Mouse (Mus musculus): ENCODE measurements around the gene Wbp11. TPM values are rescaled to one million over a fixed set of nuclear protein-coding genes. Genes with fewer than 3 reads are reported as not detected.

Wbp11 gene
- polyA plus RNA-seq, 1 experiment: 164 TPM

- Histone ChIP-seq H3K27ac (ENCODE audit: insufficient read depth, low read length) (no peak overlapping the region), H3K4me1 (ENCODE audit: control insufficient read depth, insufficient read depth, low read length) (no peaks in the 10 kb centered on the region), H3K36me3 (ENCODE audit: control insufficient read depth, insufficient read depth, low read length, poor library complexity, severe bottlenecking) (no peaks in the 10 kb centered on the region), H3K27me3 (ENCODE audit: control insufficient read depth, insufficient read depth, low read length, poor library complexity, severe bottlenecking) (no peaks in the 10 kb centered on the region), H3K9me3 (replicated peaks; ENCODE audit: control insufficient read depth, insufficient read depth, low read length, poor library complexity, severe bottlenecking) (no peaks in the 10 kb centered on the region), H3K4me3 (ENCODE audit: low read depth, low read length) (no peak overlapping the region), H3K9ac (ENCODE audit: low read depth, poor library complexity, severe bottlenecking) (no peak overlapping the region)
- TF ChIP-seq EP300 (IDR thresholded peaks at IDR 0.05; ENCODE audit: insufficient read depth, low read depth, low read length) (no peak), POLR2A (IDR thresholded peaks at IDR 0.05; ENCODE audit: insufficient read depth, low read length) (no peak), CTCF (IDR thresholded peaks at IDR 0.05; ENCODE audit: low read depth, low read length) (no peak)
Measured at GRCm38 (mm10) chr6:136831712-136832111, 3.7 kb upstream of the Wbp11 start.

GRCm38 (mm10) chr6:136828681-136829080 is 648 bp upstream of the Wbp11 start:
- peak overlapping the region; percentile 65 for H3K4me3 ChIP-seq (ENCODE audit: low read depth, low read length)
- no peak for TF ChIP-seq EP300 (IDR thresholded peaks at IDR 0.05; ENCODE audit: insufficient read depth, low read depth, low read length)
- TF ChIP-seq POLR2A (IDR thresholded peaks at IDR 0.05; ENCODE audit: insufficient read depth, low read length): no peak
- TF ChIP-seq CTCF (IDR thresholded peaks at IDR 0.05; ENCODE audit: low read depth, low read length): no peak
- H3K27me3 ChIP-seq (ENCODE audit: control insufficient read depth, insufficient read depth, low read length, poor library complexity, severe bottlenecking): no peaks in the 10 kb centered on the region
- no peaks in the 10 kb centered on the region for H3K9me3 ChIP-seq (replicated peaks; ENCODE audit: control insufficient read depth, insufficient read depth, low read length, poor library complexity, severe bottlenecking)
- H3K9ac ChIP-seq (ENCODE audit: low read depth, poor library complexity, severe bottlenecking): peak overlapping the region; percentile 78
- H3K4me1 ChIP-seq (ENCODE audit: control insufficient read depth, insufficient read depth, low read length): no peaks in the 10 kb centered on the region
- H3K36me3 ChIP-seq (ENCODE audit: control insufficient read depth, insufficient read depth, low read length, poor library complexity, severe bottlenecking): peaks cover 21% of the 10 kb centered on the region
- no peak overlapping the region for H3K27ac ChIP-seq (ENCODE audit: insufficient read depth, low read length)

GRCm38 (mm10) chr6:136827516-136827880 is 535 bp downstream of the Wbp11 start, which contains the start of gene BC049715:
Gene BC049715 (plus strand): TSS chr6:136827626.
- Histone ChIP-seq H3K9me3 (replicated peaks; ENCODE audit: control insufficient read depth, insufficient read depth, low read length, poor library complexity, severe bottlenecking) (no peaks in the 10 kb centered on the region), H3K27me3 (ENCODE audit: control insufficient read depth, insufficient read depth, low read length, poor library complexity, severe bottlenecking) (no peaks in the 10 kb centered on the region), H3K36me3 (ENCODE audit: control insufficient read depth, insufficient read depth, low read length, poor library complexity, severe bottlenecking) (peaks cover 29% of the 10 kb centered on the region), H3K27ac (ENCODE audit: insufficient read depth, low read length) (peak within 1 kb of the TSS; percentile 51; the same call in 1 of the 2 replicates), H3K9ac (ENCODE audit: low read depth, poor library complexity, severe bottlenecking) (peak within 1 kb of the TSS; percentile 98), H3K4me3 (ENCODE audit: low read depth, low read length) (peak within 1 kb of the TSS; percentile 99), H3K4me1 (ENCODE audit: control insufficient read depth, insufficient read depth, low read length) (no peaks in the 10 kb centered on the region)
- no peak for TF ChIP-seq EP300 (IDR thresholded peaks at IDR 0.05; ENCODE audit: insufficient read depth, low read depth, low read length)
- TF ChIP-seq POLR2A (IDR thresholded peaks at IDR 0.05; ENCODE audit: insufficient read depth, low read length): no peak
- TF ChIP-seq CTCF (IDR thresholded peaks at IDR 0.05; ENCODE audit: low read depth, low read length): no peak

GRCm38 (mm10) chr6:136827116-136827515 is 917 bp downstream of the Wbp11 start:
- Histone ChIP-seq H3K27me3 (ENCODE audit: control insufficient read depth, insufficient read depth, low read length, poor library complexity, severe bottlenecking) (no peaks in the 10 kb centered on the region), H3K9ac (ENCODE audit: low read depth, poor library complexity, severe bottlenecking) (peak overlapping the region; percentile 98), H3K4me3 (ENCODE audit: low read depth, low read length) (peak overlapping the region; percentile 99), H3K27ac (ENCODE audit: insufficient read depth, low read length) (0 out of 2 replicates have a peak overlapping the region, but pooled peaks have one; percentile 51), H3K4me1 (ENCODE audit: control insufficient read depth, insufficient read depth, low read length) (no peaks in the 10 kb centered on the region), H3K9me3 (replicated peaks; ENCODE audit: control insufficient read depth, insufficient read depth, low read length, poor library complexity, severe bottlenecking) (no peaks in the 10 kb centered on the region), H3K36me3 (ENCODE audit: control insufficient read depth, insufficient read depth, low read length, poor library complexity, severe bottlenecking) (peaks cover 31% of the 10 kb centered on the region)
- TF ChIP-seq EP300 (IDR thresholded peaks at IDR 0.05; ENCODE audit: insufficient read depth, low read depth, low read length) (no peak), CTCF (IDR thresholded peaks at IDR 0.05; ENCODE audit: low read depth, low read length) (no peak), POLR2A (IDR thresholded peaks at IDR 0.05; ENCODE audit: insufficient read depth, low read length) (no peak)

GRCm38 (mm10) chr6:136824987-136825386 is 3.0 kb downstream of the Wbp11 start:
- no peaks in the 10 kb centered on the region for H3K9me3 ChIP-seq (replicated peaks; ENCODE audit: control insufficient read depth, insufficient read depth, low read length, poor library complexity, severe bottlenecking)
- H3K27me3 ChIP-seq (ENCODE audit: control insufficient read depth, insufficient read depth, low read length, poor library complexity, severe bottlenecking): no peaks in the 10 kb centered on the region
- no peak for TF ChIP-seq POLR2A (IDR thresholded peaks at IDR 0.05; ENCODE audit: insufficient read depth, low read length)
- H3K4me3 ChIP-seq (ENCODE audit: low read depth, low read length): no peak overlapping the region
- no peak overlapping the region for H3K9ac ChIP-seq (ENCODE audit: low read depth, poor library complexity, severe bottlenecking)
- H3K4me1 ChIP-seq (ENCODE audit: control insufficient read depth, insufficient read depth, low read length): no peaks in the 10 kb centered on the region
- H3K36me3 ChIP-seq (ENCODE audit: control insufficient read depth, insufficient read depth, low read length, poor library complexity, severe bottlenecking): peaks cover 52% of the 10 kb centered on the region
- H3K27ac ChIP-seq (ENCODE audit: insufficient read depth, low read length): no peak overlapping the region

GRCm38 (mm10) chr6:136821086-136821485 is 6.9 kb downstream of the Wbp11 start:
- Histone ChIP-seq H3K36me3 (ENCODE audit: control insufficient read depth, insufficient read depth, low read length, poor library complexity, severe bottlenecking) (peaks cover 86% of the 10 kb centered on the region), H3K4me3 (ENCODE audit: low read depth, low read length) (no peak overlapping the region), H3K27ac (ENCODE audit: insufficient read depth, low read length) (no peak overlapping the region)

More at GRCm38 (mm10) chr6:136821086-136821485, 6.9 kb downstream of the Wbp11 start:
- Histone ChIP-seq H3K4me1 (ENCODE audit: control insufficient read depth, insufficient read depth, low read length) (no peaks in the 10 kb centered on the region), H3K27me3 (ENCODE audit: control insufficient read depth, insufficient read depth, low read length, poor library complexity, severe bottlenecking) (no peaks in the 10 kb centered on the region), H3K9ac (ENCODE audit: low read depth, poor library complexity, severe bottlenecking) (no peak overlapping the region), H3K9me3 (replicated peaks; ENCODE audit: control insufficient read depth, insufficient read depth, low read length, poor library complexity, severe bottlenecking) (no peaks in the 10 kb centered on the region)
- no peak for TF ChIP-seq POLR2A (IDR thresholded peaks at IDR 0.05; ENCODE audit: insufficient read depth, low read length)
- no peak for TF ChIP-seq EP300 (IDR thresholded peaks at IDR 0.05; ENCODE audit: insufficient read depth, low read depth, low read length)
- TF ChIP-seq CTCF (IDR thresholded peaks at IDR 0.05; ENCODE audit: low read depth, low read length): no peak
